Mouse (Mus musculus) activated CD4-positive, CD25-positive, alpha-beta regulatory T cell, adult 9 weeks (primary cell): ENCODE data around the gene Lekr1. TPM values are rescaled to one million over a fixed set of nuclear protein-coding genes. Genes with fewer than 3 reads are reported as not detected.

Experiments
- polyA plus RNA-seq: library from polyadenylated mRNA; unstranded; fragments of 100-300 nt; shearing (Covaris generic); gene quantifications from one replicate; pipeline ENCODE4 v1.2.1, GENCODE M21; 2017

Gene Lekr1
- 1.1 TPM for polyA plus RNA-seq

DNA sequence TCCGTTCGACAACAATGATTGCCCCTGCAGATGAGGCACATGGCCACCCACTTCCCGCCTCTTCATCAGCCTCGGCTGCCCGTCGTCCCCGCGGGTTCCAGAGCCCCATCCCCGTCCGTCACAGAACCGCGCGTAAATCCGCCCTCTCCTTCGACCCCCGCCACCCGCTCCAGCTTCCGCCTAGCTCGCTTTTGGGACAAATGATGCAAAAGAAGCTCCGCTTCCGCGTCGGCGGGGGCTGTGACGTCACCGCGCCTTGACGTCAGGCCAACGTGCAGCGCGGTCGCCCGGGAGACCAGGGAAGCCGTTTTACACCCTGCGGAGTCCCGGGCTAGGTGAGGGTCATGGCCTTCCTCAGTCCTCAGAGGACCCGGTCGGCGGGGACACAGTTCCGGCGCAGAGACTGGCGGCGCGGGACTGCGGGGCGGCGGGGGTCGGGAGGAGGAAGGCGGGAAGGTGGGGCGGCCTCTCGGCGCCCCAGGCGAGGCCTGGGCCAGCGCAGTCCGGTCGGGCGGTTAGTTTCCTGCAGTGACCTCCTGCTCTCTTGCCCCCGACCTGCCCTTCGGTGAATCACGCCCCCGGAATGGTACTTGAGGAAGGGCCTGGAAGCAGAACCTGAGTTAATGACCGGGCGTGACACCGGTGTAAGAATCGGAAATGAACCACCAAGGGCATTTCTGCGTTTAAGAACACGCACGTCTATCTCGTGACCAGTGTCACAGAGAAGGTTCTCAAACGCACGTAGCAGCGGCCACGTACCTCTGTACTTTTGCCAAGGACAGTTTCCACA, at the start of gene Lekr1:
Gene Lekr1 (plus strand): TSS at position 252 of the 790 bp plus-strand sequence.

Other genes with a start within 250 kb of the Lekr1 start
- gene Tiparp, start 137.8 kb upstream of the Lekr1 start, polyA plus RNA-seq, result 3.8 TPM